Mouse (Mus musculus) midbrain, postnatal 0 days (tissue): ENCODE data around the gene Adcyap1r1. TPM values are rescaled to one million over a fixed set of nuclear protein-coding genes. Genes with fewer than 3 reads are reported as not detected.

ENCODE experiments used
- ATAC-seq: fragments of 200-750 bp; cut with Nextera tagmentation; 2 replicates; pipeline ENCODE4 v1.8.0; 2017; ENCODE audit warnings: moderate number of reproducible peaks, mild to moderate bottlenecking, moderate TSS enrichment, moderate library complexity; ENCODE audit not compliant: low FRiP score
- DNase-seq: peaks from one replicate; pipeline ENCODE4 v3.0.0-alpha.2; 2015; ENCODE audit warnings: low spot score
- H3K27ac ChIP-seq: fragments of 300-500 bp; sonication (generic); 2 replicates; pipeline ENCODE4 v1.5.1; 2014; ENCODE audit warnings: low read depth, mild to moderate bottlenecking, low read length, mixed read lengths
- H3K27me3 ChIP-seq: fragments of 300-500 bp; sonication (generic); 2 replicates; pipeline ENCODE4 v1.6.1; 2014; ENCODE audit warnings: low read length, control low read depth, mixed read lengths; ENCODE audit not compliant: insufficient read depth
- H3K36me3 ChIP-seq: fragments of 300-500 bp; sonication (generic); 2 replicates; pipeline ENCODE4 v1.6.1; 2014; ENCODE audit warnings: low read length, control low read depth, mixed read lengths; ENCODE audit not compliant: insufficient read depth
- H3K4me1 ChIP-seq: fragments of 300-500 bp; sonication (generic); 2 replicates; pipeline ENCODE4 v1.6.1; 2014; ENCODE audit warnings: mild to moderate bottlenecking, control low read depth, antibody characterized with exemption, low read length, mixed read lengths; ENCODE audit not compliant: insufficient read depth
- H3K4me2 ChIP-seq: fragments of 300-500 bp; sonication (generic); 2 replicates; pipeline ENCODE4 v1.6.1; 2014; ENCODE audit warnings: low read depth, mild to moderate bottlenecking, low read length, mixed read lengths; ENCODE audit not compliant: poor library complexity, severe bottlenecking
- H3K4me3 ChIP-seq: fragments of 300-500 bp; sonication (generic); 2 replicates; pipeline ENCODE4 v1.5.1; 2014; ENCODE audit warnings: low read depth, mild to moderate bottlenecking, low read length, moderate library complexity
- H3K9ac ChIP-seq: fragments of 300-500 bp; sonication (generic); replicated peaks from 2 replicates; pipeline ENCODE4 v1.6.1; 2014; ENCODE audit warnings: mild to moderate bottlenecking, low read length, moderate library complexity, mixed read lengths; ENCODE audit not compliant: poor library complexity, severe bottlenecking
- H3K9me3 ChIP-seq: fragments of 300-500 bp; sonication (generic); 2 replicates; pipeline ENCODE4 v1.6.1; 2016; ENCODE audit warnings: low read length, control low read depth
- CTCF ChIP-seq: IDR thresholded peaks from 2 replicates; pipeline ENCODE4 v1.5.1; 2016; ENCODE audit warnings: antibody characterized with exemption, mild to moderate bottlenecking
- WGBS: fragments of 180-500 bp; shearing (Covaris S2); extraction: QIAGEN DNeasy Blood & Tissue Kit; methylation state at CpG from one replicate; pipeline ENCODE4 v1.1.7; 2014; 5-methylcytosine and 5-hydroxymethylcytosine counted together
- polyA plus RNA-seq: library from polyadenylated mRNA; unstranded; fragments of >200 nt; fragmentation: Nextera tagmentation; extraction: Ambion mirVana; gene quantifications from 2 replicates; pipeline ENCODE4 v1.2.1, GENCODE M21; 2015
- total RNA-seq: library from RNA; depleted of rRNA; stranded (reverse); fragments of >200 nt; gene quantifications from 2 replicates; pipeline ENCODE4 v1.2.3, GENCODE M21; 2014

The Adcyap1r1 gene
- total and polyA plus RNA-seq, 2 experiments from 2014 or later = 68.6 to 207 TPM

GRCm38 (mm10) chr6:55457727-55458126 is 5.9 kb downstream of the Adcyap1r1 start:
- H3K36me3 ChIP-seq = peaks cover 19% of the 10 kb centered on the region
- ATAC-seq (no peak), DNase-seq (no peak)
- peaks cover 28% of the 10 kb centered on the region for H3K4me1 ChIP-seq
- TF ChIP-seq CTCF = no peak
- H3K27ac ChIP-seq = no peak overlapping the region
- WGBS = 80% methylated on average over 7 of the region's 7 CpGs
- no peak overlapping the region for H3K4me2 ChIP-seq
- no peak overlapping the region for H3K4me3 ChIP-seq
- H3K27me3 ChIP-seq = no peaks in the 10 kb centered on the region
- H3K9me3 ChIP-seq = no peaks in the 10 kb centered on the region
- no peak overlapping the region for H3K9ac ChIP-seq

DNA sequence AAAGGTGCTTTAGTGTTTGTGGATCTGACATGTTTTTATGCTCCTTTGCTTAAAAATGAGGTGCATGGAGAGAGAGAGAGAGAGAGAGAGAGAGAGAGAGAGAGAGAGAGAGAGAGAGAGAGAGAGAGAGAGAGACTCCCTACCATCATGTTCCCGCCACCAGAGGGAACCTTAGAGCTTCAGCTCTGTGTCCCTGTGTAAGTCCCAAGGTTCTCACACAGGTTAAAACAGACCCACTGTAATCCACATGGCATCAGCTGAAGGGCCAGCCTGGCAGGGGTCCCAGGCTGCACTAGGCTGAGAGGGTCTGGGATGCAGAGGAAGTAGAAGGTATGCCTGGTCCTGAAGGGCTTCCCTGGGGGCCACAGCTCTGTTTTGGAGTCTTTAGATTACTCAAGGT is 6.4 kb downstream of the Adcyap1r1 start:
- no peaks in the 10 kb centered on the region for H3K9me3 ChIP-seq
- no peak overlapping the region for H3K4me3 ChIP-seq
- peak; percentile 68 for TF ChIP-seq CTCF
- 64% methylated on average over 1 of the region's 1 CpGs for WGBS
- peaks cover 23% of the 10 kb centered on the region for H3K36me3 ChIP-seq
- H3K27me3 ChIP-seq = no peaks in the 10 kb centered on the region
- peaks cover 23% of the 10 kb centered on the region for H3K4me1 ChIP-seq
- ATAC-seq (no peak), DNase-seq (no peak)
- peak overlapping the region; percentile 9; the same call in 1 of the 2 replicates for H3K4me2 ChIP-seq
- no peak overlapping the region for H3K9ac ChIP-seq
- H3K27ac ChIP-seq = no peak overlapping the region

DNA sequence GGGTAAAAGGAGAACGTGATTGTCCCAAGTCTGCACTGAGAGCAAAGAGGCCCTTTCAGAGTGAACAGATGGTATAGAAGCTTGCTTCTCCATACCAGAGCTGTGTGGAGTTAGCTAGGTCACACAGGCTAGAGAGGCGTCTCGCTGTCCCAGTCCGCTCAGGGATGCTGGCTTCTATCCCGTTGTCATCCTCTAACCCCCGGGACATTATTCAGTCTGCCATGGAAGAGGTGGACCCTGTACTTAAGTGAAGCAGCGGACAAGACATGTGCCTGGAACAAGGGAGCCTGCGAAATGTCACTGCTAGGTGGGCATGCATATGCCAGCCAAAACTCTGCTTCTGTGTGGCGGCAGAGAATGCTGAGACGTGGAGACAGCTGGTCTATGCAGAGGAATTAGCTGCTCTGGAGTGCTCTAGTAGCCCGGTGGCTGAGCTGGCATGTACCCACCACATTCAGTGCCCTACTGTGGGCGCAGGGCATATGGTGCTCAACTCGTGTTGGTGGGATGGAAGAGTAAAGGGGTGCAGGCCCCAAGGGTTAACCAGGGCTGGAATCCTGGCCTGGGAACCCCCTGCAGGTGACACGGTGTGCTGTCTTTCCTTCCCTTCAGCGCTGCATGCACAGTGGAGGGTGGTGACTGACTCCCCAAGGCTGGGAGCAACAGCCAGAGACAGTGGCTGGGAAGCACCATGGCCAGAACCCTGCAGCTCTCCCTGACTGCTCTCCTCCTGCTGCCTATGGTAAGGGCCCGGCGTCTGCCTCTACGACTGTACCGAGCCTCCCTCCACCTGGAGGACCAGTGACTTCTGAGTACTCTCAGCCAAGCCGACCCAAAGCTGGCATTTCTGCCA is 8.0 kb downstream of the Adcyap1r1 start:
- H3K9ac ChIP-seq = no peak overlapping the region
- no peak for TF ChIP-seq CTCF
- DNase-seq (peak; percentile 35), ATAC-seq (no peak)
- H3K4me2 ChIP-seq = no peak overlapping the region
- peaks cover 27% of the 10 kb centered on the region for H3K36me3 ChIP-seq
- WGBS = 83% methylated on average over 20 of the region's 20 CpGs
- H3K9me3 ChIP-seq = no peaks in the 10 kb centered on the region
- no peak overlapping the region for H3K4me3 ChIP-seq
- H3K27ac ChIP-seq = no peak overlapping the region
- H3K4me1 ChIP-seq = peaks cover 8% of the 10 kb centered on the region; the same call in 1 of the 2 replicates
- H3K27me3 ChIP-seq = no peaks in the 10 kb centered on the region

DNA sequence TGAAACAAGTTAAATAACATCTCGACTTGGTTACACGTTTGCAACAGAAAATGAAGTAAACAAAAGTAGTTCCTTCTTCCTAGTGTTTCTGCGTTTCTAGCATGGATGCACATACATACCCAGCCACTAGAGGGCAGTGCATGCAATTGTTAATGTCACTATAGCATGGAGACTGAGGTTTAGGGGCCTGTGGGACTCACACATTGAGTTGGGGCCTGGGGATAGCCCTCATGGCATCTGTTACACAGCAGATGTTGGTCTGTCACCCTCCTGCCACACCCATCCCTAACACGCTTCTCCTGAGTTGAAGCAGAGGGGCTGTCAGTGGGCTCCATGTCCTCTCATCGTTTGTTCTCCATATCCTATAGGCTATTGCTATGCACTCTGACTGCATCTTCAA is 9.4 kb downstream of the Adcyap1r1 start:
- Histone ChIP-seq H3K36me3 (peaks cover 27% of the 10 kb centered on the region), H3K27ac (no peak overlapping the region), H3K9me3 (no peaks in the 10 kb centered on the region), H3K9ac (no peak overlapping the region), H3K27me3 (no peaks in the 10 kb centered on the region), H3K4me2 (no peak overlapping the region), H3K4me3 (no peak overlapping the region), H3K4me1 (no peaks in the 10 kb centered on the region; the same call in 1 of the 2 replicates)
- peak; percentile 69 for TF ChIP-seq CTCF
- 67% methylated on average over 5 of the region's 5 CpGs for WGBS
- ATAC-seq (no peak), DNase-seq (no peak)

DNA sequence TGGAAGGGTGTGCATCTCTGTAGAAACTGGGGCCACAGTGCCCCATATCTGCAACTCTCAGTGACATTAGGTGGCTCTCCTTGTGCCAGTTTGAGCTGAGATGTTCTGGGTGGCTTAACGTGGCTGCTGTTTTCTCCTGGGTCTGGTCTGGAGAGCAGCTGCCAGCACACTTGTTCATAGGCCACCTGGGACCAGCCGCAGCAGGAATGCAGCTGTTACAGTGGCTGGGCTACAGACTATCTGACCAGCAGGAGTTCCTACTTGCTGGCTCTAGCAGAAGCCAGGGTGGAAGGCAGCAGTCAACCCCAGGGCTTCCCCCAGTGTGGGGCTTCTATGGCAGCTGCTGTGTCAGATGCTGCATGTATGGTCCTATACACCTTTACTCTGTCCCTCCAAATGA is 9.9 kb downstream of the Adcyap1r1 start:
- H3K27ac ChIP-seq = no peak overlapping the region
- peaks cover 30% of the 10 kb centered on the region for H3K36me3 ChIP-seq
- H3K9me3 ChIP-seq = no peaks in the 10 kb centered on the region
- ATAC-seq = no peak
- TF ChIP-seq CTCF = no peak
- no peak overlapping the region for H3K9ac ChIP-seq
- no peak overlapping the region for H3K4me3 ChIP-seq
- DNase-seq = no peak
- no peaks in the 10 kb centered on the region for H3K27me3 ChIP-seq
- 78% methylated on average over 2 of the region's 2 CpGs for WGBS
- no peaks in the 10 kb centered on the region; the same call in 1 of the 2 replicates for H3K4me1 ChIP-seq
- H3K4me2 ChIP-seq = no peak overlapping the region

DNA sequence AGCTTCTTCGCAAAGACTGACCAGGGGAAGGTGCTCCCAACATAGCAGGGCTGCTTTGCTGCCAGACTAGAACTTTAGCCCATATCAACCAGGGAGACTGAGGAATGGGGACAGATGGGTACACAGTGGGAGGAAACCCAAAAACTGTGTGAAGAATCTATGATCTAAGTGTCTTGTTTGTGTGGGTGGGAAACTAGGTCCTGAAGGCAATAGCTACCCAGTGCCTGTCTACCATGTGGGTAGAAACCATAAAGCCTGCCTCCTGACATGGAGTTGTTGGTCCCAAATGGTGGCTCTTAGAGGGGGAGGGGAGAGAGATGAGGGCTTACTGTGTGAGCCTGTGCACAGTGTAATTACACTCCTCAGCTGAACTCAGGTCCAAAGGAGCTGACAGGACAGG is 10.6 kb downstream of the Adcyap1r1 start:
- DNase-seq (no peak), ATAC-seq (no peak)
- Histone ChIP-seq H3K27ac (no peak overlapping the region), H3K36me3 (peaks cover 30% of the 10 kb centered on the region), H3K4me3 (no peak overlapping the region), H3K4me1 (no peaks in the 10 kb centered on the region; the same call in 1 of the 2 replicates), H3K9me3 (no peaks in the 10 kb centered on the region), H3K4me2 (no peak overlapping the region), H3K27me3 (no peaks in the 10 kb centered on the region), H3K9ac (no peak overlapping the region)
- TF ChIP-seq CTCF = no peak
- 87% methylated on average over 1 of the region's 1 CpGs for WGBS
